Mouse (Mus musculus) hematopoietic stem cell, adult 5-6 weeks (primary cell): ENCODE measurements around the gene Aox1. TPM values are rescaled to one million over a fixed set of nuclear protein-coding genes. Genes with fewer than 3 reads are reported as not detected.

ENCODE experiments used
- ATAC-seq, 2 experiments: fragments of 125-278 bp in 1 of 2; replicated peaks in 1 of 2; 2 replicates each; pipeline ENCODE4 v1.8.0; 2016 to 2017; ENCODE audit warnings: inconsistent platforms in 2 of 2, mild to moderate bottlenecking in 2 of 2, moderate number of reproducible peaks in 2 of 2, low read depth in 1 of 2, moderate TSS enrichment in 1 of 2; ENCODE audit not compliant: low FRiP score in 2 of 2, poor library complexity in 2 of 2, severe bottlenecking in 2 of 2, insufficient read depth in 1 of 2, low TSS enrichment in 1 of 2
- total RNA-seq: library from RNA; stranded (forward); fragments of 172-1452, 232-1000 nt; gene quantifications from 2 replicates; pipeline ENCODE4 v1.2.3, GENCODE M21; 2017

The Aox1 gene
- total RNA-seq, 1 experiment from 2014 or later = not detected

DNA sequence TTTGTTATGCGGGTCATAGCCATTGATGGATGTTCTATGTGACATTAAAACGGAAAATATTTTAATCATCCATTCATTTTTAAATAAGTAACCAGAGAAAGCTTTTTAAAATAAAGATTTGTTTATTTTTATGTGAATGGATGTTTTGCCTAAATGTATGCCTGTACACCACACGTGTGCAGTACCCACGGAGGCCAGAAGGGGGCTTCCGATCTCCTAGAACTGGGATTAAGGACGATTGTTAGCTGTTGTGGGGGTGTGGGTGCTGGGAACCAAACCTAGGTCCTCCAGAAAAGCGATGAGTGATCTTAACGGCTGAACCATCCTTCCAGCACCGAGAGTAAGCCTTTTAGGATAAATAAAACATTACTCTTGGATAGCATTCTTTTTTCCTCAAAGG lies 109.3 kb downstream of the Aox1 start:
- ATAC-seq = no peak

GRCm38 (mm10) chr1:58140607-58141006 lies 110.9 kb downstream of the Aox1 start:
- ATAC-seq = no peak

DNA sequence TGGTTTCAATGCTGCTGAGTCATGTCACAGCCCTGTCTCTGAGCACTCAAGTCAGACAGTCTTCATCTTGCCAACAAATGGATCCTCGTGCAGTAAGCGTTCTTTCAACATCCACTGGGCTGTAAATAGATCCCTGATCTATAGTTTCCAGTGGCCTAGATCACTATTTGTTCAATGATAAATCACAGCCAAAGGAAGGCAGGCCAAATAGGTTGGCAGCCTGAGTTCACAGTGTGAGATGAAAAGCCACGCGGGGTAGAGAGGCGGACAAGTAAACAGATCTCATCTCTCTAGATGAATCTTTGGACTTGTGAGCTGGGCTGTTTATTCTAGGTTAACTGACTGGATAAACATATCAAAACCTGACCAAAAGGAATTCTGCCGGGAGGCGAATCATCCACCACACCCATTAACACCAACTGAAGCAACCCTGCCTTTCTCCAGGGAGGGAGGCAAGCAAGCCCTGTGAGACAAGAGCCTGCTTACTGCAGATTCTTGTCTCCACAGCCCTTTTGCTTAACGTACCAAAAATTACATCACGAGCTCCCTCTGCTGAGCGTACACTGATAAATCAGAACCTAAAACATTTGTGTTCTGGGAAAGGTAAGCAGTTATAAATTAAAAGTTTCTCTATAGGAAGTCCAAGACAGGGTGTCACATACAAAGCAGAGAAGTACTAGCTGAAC lies 114.8 kb downstream of the Aox1 start:
- ATAC-seq = 0 out of 4 replicates have a peak, but pooled peaks of 1 of the 2 experiments have one; percentile 12

GRCm38 (mm10) chr1:58146026-58146425 lies 116.3 kb downstream of the Aox1 start:
- no peak for ATAC-seq

GRCm38 (mm10) chr1:58147776-58148175 lies 118.0 kb downstream of the Aox1 start:
- no peak for ATAC-seq

- no peak for ATAC-seq
Measured at GRCm38 (mm10) chr1:58152247-58152646, 122.5 kb downstream of the Aox1 start.

Other genes starting within 250 kb of the Aox1 start
- gene Sgo2a, start 34.0 kb upstream of the Aox1 start, total RNA-seq = 19.0 and 20.4 TPM in 2 replicates
- 30.4 and 32.8 TPM in 2 replicates for gene Kctd18, start 11.0 kb upstream of the Aox1 start, total RNA-seq
- gene Aox3, start 83.2 kb downstream of the Aox1 start, total RNA-seq = not detected in 2 replicates
- gene Aox4, start 180.5 kb downstream of the Aox1 start, total RNA-seq = 0.25 and 0.55 TPM in 2 replicates
- 0.38 TPM in 1 of 2 replicates, not detected in the other for gene Aox2, start 248.4 kb downstream of the Aox1 start, total RNA-seq